Mouse (Mus musculus) layer of hippocampus, adult 18-20 months (tissue): Measurements from ENCODE around the gene Pomgnt2. TPM values are rescaled to one million over a fixed set of nuclear protein-coding genes. Genes with fewer than 3 reads are reported as not detected.
"Not testable (repeated sequence)": the region's sequence is repeated elsewhere in the genome, so short reads cannot be mapped to it uniquely, and the experiment has no call there.

Source experiments
- DNase-seq, 2 experiments: peaks; one replicate each; pipeline ENCODE4 v3.0.0; 2022; ENCODE audit warnings: low spot score in 2 of 2
- long read RNA-seq: library from polyadenylated mRNA; stranded (forward); transcript quantifications from one replicate; pipeline ENCODE4 v2.0.0, GENCODE M21; 2021
- total RNA-seq, 2 experiments: library from RNA; stranded (reverse); gene quantifications; 2 replicates each; pipeline ENCODE4 v1.2.3; 2021

Pomgnt2 gene
- total RNA-seq, result 10 to 100 TPM; 45.4 to 45.5 TPM
- long read RNA-seq, transcript Pomgnt2-201 (2 exons, 2,365 nt), result major isoform, 45 of 61 reads
- long read RNA-seq, partial matches to known transcripts, result 10 of 61 reads
- long read RNA-seq, other reads (novel, unspliced or antisense), result 3 of 61 reads

DNA sequence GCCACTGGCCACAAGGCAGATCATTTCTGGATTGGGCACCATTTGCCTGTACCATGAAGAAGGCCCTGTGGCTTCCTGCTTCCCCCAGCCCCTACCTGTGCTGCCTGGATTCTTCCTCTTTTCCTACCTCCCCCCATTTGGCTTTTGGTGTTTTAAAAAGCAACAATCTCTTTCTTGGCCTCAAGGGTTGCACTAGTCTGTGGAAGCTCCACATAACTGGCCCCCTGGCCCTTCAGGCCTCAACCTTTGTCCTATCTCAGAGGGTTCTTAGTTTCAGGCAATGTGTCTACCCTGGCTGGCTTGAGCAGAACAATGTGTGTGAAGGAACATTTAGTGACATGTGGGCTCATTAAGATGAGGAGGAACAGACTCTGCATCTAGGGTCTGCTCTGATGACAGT, at the start of gene Pomgnt2:
TSS of gene Pomgnt2 (minus strand) at position 101 of the 400 bp plus-strand sequence.
- no peak for DNase-seq

DNA sequence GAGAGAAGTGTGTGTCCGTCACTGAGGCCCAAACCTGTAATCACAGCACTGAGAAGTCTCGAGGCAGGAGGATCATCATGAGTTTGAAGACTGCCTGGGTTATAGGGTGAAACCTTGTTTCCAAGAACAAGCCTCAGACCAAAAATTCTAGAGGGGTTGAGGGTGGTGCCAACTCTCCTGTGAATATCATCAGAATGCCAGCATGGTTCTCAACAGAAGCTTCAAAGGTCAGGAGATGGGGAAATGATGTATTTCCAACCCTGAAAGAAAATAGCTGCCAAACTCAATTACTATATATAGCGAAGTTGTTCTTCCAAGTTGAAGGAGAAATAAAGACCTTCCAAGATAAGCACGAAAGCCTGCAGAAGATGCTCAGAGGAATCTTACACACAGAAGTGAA, 42.9 kb upstream of the Pomgnt2 start:
- no peak for DNase-seq

DNA sequence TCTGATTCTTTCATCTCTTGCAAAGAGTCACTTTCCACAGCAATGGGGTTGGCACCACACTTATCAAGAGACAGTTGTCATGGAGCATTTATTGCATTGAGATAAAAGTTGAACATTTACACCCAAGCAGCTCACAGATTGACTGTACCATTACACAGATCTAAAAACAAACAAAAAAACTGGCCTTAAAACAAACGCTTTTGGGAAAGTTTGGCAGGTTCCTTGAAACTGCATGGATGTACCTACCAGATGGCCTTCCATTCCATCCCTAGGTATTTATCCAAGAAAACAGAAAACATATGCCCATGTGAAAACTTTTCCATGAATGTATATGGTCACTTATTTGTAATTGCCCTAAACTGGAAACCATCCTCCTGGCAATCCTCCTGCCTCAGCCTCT, 41.7 kb upstream of the Pomgnt2 start:
- DNase-seq, result no peak

DNA sequence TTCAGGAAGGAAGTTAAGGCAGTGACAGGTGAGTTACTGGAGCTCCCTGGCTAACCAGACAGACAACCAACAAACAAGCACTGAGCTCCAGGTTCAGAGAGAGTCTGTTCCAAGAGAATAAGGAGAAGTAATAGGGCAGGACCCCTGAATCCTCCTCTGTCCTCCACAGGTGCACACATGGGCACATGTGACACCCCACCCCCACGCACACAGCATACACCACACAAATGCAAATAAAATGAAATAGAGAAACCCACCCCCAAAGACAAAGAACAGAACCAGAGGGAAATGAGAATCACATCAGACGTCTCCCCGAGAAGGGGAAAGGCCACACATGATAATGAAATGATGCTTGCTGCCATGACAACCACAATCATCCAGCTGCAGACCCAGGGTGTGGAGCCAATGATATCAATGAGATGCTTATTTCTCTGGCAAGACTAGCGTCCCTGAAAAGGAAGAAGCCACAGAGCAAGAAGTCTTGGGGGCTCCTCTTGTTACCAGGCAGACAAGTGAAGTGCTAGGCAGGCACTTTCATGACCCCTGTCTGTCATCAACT, 39.7 kb upstream of the Pomgnt2 start:
- DNase-seq, result no peak

DNA sequence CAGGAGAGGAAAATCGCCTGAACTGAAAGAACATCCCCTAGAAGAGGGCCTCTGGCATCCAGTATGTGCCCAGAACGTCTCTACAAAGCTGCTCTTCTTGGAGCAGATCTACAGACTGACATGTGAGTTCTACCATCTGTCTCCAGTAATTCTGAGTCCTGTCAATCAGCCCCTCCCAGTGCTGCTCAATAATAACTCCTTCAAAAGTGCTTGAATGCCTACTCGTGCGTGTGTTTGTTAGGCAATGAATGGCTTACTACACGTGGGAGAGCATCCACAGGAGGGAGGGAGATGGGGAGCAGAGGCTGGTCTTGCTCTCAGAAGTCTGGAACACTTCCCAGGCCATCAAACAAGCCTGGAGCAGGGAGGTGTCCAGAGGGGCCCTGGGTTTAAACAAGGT, 38.9 kb upstream of the Pomgnt2 start:
- DNase-seq, result peak; percentile 17 to 62

DNA sequence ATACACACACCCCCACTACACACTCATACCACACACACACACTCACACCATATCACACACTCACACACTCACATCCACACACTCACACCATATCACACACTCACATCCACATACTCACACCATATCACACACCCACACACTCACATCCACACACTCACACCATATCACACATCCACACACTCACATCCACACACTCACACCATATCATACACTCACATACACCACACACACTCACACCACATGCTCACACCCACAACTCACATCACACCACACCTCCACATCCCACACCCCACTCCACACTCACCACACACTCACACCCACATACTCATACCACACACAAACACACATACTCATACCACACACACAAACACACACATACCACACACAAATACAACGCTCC, 38.0 kb upstream of the Pomgnt2 start:
- DNase-seq, result no peak

DNA sequence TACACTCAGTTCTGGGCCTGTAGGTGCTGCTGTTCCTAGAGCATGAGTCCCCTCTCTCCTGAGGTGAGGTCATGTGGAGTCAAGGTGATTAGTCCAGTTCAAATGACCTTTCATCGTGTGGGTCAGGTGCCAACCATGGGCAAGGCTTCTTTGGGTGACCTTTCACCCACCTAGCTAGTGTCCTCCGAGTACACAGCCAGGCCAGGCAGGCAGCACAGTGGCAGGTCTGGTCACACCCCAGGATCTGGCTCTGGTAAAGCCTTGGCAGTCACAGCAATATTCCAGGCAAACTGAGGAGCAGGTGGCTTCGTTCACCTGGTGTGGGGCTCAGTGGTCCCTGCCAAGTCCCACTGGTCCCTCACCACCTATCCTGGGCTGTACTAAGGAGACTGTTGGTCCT, 35.2 kb upstream of the Pomgnt2 start:
- DNase-seq, result no peak

DNA sequence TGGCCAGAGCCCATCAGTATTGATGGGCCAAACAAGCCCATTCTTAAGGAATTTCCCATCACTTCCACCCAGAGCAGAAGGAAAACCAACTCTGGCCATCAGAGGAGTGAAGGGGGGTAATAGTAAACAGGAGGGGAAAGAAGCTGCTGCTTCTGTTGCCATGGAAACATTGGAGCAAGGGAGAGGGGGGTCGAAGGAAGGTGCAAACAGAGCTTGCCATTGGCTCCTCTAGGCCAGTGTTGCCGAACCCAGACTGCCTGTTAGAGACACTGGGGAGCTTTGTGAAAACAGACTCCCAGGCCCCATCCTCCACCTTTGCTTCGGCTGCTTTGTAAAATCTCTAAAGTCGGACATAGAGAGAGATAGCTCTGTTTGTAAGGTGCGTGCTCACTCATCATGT, 33.8 kb upstream of the Pomgnt2 start:
- DNase-seq, result no peak

DNA sequence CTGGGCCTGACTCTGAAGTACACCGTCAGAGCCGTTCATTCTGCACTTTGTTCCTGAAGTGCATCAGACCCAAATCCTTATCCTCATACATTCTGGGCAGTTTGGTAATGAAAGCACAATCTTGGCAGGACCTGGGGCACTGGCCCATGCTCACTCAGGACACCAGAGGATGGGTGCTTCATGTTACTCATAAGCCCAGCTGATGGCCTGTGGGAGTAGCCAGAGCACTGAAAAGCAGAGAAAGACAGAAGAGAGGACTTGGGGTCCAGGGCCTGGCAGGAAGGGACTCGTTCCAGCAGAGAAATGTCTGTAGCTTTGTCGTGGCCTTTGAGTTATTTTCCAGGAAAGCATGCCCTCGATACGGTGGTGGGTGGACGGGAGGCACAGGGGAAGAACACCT, 32.9 kb upstream of the Pomgnt2 start:
- DNase-seq, result no peak

DNA sequence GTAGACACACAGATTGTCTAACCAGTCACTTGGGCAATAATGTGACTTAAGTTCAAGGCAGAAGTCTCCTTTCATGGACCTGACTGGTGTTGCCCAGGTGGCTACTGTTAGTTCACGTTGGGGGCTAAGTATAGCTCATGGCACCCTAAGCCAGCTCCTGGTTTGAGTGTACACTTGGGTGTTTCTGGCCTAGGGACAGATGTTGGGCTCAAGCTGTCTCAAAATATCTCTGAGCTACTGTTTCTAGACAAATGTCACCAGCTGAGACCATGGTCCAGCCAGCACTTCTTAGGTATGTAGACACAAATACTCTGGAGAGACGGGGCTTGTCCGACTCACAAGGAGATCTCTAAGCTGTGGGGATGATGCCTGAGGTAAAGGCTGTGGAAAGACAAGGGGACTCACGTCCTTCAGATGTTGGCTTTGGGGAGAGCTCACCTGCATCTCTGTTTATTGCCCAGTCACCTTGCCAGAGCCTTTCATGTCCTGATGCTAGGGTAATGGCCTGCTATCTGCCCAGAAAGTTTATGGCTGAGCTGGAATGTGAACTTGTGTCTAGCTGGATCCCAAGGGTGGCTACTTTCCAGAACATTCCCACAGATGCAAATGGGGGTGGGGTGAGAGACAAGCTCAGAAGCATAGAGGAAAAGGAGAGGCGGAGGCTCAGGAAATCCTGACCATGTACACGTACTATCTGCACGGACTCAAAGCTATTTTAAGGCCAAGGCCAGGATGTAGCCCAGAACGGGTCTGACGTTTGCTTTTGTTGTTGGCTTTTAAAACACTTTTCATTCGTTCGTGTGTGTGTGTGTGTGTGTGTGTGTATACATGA, 31.2 kb upstream of the Pomgnt2 start:
- no peak for DNase-seq

DNA sequence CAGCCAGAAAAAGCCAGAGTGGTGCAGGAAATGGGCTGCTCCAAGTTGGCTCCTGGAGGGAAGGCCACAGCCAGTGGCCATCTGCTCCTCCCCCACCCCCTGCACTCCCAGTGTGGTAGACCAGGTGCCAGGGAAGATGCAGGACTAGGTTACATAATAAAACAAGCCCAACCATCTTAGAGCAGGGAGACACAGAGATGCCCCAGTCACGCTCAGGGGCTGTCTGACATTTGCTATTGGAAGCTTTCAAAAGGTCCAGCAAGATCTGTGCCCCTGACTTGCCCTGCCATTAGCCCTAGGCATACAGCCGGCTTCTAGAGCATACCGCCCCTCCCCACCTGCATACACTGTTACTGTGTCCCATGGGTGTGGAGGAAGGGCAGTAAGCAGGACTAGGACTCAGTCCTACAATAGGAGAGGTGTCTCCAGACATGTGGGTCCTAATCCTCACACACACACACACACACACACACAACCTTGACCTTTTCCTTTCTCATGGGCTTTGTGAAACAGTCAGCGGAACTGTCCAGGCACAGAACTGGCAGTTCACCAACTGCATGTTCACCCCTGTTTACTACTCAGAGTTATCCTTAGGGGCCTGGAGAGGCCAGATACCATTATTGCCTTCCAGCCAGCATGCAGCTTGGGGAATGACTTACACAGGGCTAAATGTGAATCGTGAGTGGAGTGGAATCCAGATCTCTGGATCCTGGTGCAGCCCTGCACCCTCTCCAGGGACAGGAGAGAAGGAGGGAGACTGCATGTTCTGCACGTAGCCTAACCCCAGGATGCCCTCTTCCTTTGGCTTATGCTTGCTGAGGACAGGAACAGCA, 30.4 kb upstream of the Pomgnt2 start:
- DNase-seq, result no peak

DNA sequence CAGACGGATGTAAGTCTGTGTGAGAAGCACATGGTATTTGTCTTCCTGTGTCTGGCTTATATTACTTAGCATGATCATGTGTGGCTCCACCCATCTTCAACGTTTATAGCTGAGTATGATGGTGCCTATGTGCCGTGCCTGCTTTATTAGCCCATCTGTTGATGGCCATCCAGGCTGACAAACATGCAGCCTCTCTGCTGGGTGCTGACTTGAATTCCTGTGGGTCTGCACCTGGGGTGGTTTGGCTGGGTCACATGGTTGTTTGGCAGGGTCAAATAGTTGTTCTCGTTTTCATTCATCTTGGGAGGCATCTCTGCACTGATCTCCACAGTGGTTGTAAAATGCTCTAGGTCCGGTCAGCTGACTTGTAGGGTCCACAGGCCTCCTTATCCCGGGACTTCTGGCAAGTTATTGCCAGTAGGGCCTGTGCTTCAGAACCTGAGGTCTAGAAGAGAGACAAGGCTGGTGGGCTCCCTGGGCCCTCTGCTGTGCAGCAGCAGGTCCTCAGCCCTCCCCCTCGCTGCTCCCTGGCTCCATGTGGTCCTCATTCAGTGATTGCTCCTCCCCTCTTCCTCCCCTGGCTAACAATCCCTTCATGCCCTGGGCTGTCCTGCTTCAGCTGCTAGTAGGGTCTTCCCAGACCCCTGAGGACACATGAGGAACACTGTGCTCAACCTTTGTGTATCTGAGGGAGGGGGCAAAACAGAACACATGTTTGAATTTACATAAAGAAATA, 29.1 kb upstream of the Pomgnt2 start:
- no peak for DNase-seq

DNA sequence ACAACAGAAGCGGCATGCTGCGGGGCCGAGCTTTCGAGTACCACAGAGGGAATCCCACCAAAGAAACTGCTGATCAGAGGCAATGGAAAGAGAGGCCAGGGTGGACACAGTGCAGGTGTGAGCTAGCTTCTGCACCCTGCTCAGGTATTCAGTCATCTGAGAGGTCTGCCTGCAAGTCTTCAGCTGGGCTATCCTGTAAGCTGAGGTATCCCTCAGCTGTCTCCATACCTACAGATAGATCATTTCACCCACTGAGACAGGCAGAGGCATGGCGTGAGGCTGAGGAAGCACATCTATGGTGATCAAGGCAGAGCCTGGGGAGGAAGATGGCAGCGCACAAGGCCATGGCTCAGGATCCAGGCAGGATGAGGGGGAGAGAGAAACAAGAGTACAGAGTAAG, 27.5 kb upstream of the Pomgnt2 start:
- no peak for DNase-seq

DNA sequence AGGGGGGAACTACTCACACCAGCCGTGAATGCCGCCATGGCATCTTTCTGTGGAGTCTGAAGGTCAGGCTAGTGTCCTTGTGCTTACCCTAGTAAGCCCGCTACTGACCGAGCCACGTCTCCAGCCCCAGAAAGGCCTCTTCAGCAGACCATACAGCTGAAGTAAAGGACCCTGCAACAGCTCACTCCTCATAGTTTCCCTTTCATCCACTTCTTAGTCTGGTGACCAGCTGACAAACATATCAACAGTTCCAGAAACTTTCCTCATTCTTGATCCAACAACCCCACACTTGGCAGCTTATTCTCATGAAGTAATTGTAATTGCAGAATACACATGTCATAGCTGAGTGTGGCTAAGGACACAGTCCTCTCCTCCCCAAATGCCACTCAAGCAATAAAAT, 27.0 kb upstream of the Pomgnt2 start:
- DNase-seq, result no peak

DNA sequence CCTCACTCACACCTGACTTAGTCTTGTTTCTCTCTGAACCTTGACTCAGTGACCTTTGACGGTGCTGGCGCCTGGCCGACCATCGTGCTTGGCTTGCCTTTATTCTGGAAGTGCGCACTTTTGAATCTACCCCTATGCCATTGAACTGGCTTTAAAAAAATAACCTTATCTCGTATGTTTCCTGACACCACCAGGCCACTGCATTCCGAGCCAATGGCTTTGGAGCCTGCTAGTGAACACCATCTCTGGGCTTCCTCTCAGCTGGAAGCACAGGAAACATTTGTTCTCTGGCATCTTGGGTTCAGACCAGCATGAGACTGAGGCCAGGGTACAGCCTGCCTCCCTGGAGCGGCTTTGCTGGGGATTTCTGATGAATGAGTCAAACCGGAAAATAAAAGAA, 25.9 kb upstream of the Pomgnt2 start:
- DNase-seq, result peak in 1 of 2 experiments; percentile 47

DNA sequence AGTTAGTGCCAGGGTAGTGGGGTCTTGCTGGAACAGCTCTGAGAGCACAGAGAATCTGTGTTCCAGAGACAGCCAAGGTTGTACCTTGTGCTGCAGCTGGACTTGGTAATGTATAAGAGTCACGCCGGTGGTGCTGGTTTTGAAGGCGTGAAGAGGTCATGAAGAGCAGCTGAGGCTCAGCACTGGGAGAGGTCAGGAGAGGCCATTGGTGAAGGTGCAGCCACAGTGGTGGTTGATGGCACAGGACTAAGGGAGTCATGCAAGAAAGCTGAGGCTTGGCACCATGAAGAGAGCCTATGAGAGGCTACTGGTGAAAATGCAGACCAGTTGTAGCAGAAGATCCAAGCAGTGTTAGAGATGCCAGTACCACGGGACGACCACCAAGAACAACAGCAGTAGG, 24.7 kb upstream of the Pomgnt2 start:
- DNase-seq, result no peak

DNA sequence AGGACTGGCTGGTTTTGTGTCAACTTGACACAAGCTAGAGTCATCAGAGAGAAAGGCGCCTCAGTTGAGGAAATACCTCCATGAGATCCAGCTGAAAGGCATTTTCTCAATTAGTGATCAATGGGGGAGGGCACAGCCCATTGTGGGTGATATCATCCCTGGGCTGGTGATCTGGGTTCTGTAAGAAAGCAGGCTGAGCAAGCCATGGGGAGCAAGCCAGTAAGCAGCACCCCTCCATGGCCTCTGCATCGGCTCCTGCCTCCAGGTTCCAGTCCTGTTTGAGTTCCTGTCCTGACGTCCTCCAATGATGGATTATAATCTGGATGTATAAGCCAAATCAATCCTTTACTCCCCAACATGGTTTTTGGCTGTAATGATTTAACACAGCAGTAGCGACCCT, 24.3 kb upstream of the Pomgnt2 start:
- not testable (repeated sequence) for DNase-seq

DNA sequence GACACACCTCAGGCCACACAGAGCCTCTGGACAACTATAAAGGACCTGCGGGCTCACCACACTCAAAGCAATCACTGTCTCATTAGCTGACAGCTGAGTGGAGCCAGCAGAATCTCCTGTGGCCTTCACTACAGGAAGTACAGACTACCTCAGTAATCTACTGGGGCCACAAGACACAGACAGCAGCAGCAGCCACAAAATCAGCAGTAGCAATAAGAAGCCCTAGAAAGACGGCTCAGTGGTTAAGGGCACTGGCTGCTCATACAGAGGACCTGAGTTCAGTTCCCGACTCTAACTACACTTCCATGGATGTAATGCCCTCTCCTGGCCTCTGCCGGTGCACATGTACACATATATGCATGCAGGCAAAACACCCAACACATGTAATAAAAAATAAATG, 23.4 kb upstream of the Pomgnt2 start:
- DNase-seq, result no peak

DNA sequence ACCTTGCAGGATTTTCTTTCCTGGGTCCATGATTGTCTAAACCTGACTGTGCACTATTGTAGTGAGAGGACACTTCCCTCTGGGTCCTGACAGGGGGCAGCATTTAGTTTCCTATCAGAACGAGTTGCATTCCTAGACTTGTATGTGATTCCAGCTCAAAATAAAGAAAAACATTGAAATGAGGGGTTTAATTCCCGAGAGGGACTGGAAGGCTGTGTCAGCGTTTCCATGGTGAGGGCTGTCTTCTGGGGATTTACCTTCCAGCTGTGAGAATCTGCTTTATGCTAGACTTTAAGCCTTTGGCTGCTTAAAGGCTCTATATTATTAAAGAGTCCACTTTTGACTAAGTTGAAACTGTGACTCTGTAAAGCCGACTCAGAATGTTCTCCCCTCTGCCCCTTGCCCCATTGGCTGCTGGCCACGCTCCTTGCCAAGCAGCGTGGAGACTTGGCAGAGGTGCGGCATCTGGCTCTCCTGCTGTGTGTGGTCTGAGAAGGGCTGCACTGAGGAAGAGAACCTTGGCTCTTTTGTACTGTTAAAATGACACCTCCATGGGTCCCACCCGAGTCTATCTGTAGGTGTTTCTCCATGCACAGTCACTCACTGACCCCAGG, 22.0 kb upstream of the Pomgnt2 start:
- DNase-seq, result peak in 1 of 2 experiments; percentile 80

DNA sequence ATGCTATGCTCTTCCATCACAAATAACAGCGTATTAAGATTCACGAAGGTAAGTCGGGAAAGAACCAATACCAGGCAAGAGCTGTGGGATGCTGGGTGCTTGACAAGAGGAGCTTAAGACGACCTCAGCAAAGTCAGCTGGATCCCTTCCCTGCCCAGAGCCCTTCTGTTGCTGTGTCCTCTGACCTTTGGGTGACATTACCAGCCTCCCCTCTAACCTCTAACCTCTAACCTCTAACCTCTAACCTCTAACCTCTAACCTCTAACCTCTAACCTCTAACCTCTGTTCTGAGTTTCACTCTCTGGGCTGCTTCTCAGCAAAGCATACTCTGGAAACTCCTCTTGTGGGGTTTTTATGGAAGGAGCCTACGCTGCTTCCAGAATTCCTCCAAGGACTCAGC, 21.2 kb upstream of the Pomgnt2 start:
- no peak for DNase-seq

DNA sequence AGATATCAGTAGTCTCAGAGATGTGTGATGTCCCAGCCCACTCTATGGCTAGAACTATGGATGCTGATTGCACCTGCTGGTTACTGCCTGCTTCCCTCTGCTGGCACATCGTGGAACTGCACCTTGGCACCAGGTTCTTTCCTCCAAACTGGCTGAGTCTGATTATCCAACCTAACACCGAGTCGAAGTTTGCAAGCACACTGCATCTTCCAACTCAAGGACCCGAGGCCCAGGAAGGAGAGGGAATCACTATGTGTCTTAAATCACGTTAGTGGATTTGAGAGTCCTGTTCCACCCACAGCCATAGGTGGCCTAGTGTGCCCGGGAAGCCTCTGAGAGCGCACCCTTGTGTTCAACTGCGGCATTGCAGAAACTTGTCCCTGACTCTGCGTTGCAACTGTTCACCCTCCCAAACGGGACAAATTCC, 17.3 kb upstream of the Pomgnt2 start:
- DNase-seq, result peak; percentile 60 to 88
